Mouse (Mus musculus) embryo, embryonic 11.5 days (tissue): Measurements from ENCODE around the gene Olfr304.
A peak's percentile ranks its signal among the peaks of the same experiment; 100 is the strongest.
"Not testable (repeated sequence)": the region's sequence is repeated elsewhere in the genome, so short reads cannot be mapped to it uniquely, and the experiment has no call there.

Source experiments
- DNase-seq: peaks from one replicate; pipeline ENCODE4 v3.0.0-alpha.2; 2012; ENCODE audit warnings: low read depth, low spot score

Olfr304 gene

DNA sequence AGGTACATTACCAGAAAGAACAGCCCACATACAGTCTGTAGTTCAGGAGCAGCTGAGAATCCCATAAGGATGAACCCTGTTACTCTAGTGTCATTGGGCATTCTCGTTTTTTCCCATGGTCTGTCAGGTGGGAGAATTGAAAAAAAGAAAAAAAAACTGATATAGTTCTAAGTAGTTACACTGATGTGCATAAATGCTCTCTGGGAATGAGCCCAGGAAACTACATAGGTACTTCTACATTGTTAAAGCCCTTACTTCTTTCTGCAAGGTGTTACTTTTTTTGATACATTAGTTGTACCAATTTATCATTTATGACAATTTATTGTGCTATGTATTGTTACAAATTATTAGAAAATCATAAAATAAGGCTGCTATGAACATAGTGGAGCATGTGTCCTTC lies at the start of gene Olfr304:
Olfr304 (minus strand) TSS at position 101 of the 400 bp plus-strand sequence.
- no peak for DNase-seq

DNA sequence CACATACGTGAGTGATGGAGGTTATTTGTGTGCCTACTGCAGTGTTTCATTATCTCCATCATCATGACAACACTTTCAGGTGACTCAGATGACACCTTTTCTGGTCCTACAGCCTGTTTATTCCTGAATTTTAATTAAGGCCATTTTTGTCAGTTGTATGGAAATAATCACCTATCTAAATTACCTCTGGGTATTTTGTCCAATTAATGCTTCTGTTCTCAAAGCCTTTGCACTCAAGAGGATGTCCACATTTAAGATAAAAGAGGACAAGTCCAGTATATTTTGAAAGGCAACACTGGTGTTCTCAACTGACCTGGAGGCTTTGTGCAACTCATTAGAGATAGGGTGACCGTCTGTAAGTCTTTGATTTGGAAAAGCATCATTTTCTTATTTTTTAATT lies 17.1 kb upstream of the Olfr304 start, which contains the start of gene Olfr301:
Olfr301 (plus strand) TSS at position 301 of the 400 bp plus-strand sequence.
- no peak for DNase-seq

DNA sequence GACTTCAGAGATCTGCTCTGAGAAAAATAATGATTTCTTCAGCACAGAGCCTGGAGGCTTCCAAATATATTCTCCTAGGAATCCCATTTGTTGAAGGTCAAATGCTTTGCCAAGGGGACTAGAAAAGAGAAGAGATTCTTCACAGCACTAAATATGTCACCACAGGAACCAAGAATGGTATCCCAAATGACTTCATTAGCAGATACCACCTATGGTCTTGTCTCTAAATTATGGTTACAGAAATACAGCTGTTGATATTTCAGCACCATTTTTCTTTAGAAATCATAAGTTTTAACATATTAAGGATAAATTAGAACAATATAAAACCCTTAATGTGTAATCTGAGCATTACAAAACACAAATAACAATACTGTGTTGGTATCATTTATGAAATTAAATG lies 11.2 kb upstream of the Olfr304 start, which contains the start of gene Olfr303:
Olfr303 (minus strand) TSS at position 101 of the 400 bp plus-strand sequence.
- DNase-seq, result no peak

DNA sequence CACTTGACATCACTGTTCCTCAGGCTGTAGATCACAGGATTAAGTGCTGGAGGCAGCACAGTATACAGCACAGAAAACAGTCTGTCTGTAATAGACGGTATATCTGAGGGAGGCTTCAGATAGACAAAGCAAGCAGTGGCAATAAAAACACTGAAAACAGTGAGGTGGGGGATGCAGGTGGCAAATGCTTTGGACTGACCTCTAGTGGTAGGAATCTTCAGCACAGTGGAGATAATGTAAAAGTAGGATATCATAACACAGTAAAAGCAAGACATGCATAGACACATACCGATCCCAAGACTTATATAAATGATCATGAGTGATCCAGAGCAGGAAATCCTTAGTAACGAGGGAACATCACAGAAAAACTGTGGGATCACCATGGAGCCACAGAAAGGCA lies 689 bp downstream of the Olfr304 start:
- DNase-seq, result peak; percentile 1

DNA sequence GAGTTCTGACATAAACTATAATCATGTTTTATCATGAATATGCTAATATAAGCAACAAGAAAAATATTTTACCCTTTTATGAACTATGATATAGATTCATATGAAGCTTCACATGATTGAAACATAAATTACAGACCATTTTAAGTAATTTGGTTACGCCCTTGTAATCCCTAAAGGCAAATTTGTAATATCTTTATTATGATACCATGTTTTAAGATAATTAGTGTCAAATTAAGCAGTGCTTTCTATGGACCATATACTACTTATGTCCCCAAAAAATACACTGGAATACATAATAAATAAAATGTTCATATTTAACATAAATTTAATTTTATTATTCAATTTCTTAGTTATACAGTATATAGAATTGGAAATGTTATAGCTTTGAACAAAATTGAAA lies 19.6 kb downstream of the Olfr304 start, which contains the start of gene Olfr305:
Olfr305 (minus strand) TSS at position 101 of the 400 bp plus-strand sequence.
- no peak for DNase-seq

DNA sequence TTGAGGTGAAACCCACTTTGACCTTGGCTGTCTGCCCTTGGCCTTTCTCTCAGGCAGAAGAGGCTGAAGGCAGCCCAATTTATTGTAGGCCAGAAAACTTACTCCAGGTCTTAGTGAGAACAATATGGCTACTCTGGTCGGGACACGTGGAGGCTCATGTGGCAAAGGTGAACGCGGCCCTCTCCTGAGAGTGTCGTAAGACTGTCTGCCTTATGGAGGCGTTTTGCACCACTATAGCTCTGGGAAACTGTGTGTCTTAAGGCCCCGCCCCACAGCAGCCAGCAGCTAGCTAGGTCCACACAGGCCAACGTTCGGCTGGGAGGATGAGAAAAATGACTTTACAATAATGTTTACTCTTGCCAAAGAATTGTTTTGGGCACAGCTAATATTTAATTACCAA lies 40.2 kb downstream of the Olfr304 start:
- not testable (repeated sequence) for DNase-seq

DNA sequence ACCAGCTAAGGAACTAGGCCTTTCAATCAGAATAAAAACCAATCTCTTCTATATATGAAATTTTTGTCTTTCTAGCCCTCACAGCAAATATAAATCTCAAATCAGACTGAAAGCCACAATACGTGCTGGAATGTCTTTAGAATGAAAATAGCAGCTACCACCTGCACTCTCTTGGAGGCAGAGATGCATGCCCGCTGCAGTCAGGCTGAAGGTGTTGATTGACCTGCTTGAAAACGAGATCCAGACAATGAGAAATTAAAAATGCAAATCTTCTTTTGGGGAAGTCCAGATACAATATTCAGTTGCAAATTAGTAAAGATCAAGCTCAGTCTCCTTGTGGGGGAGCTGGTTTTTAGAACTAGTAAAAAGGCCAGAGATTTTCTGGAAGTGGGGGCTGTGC lies 42.2 kb downstream of the Olfr304 start:
- DNase-seq, result no peak

DNA sequence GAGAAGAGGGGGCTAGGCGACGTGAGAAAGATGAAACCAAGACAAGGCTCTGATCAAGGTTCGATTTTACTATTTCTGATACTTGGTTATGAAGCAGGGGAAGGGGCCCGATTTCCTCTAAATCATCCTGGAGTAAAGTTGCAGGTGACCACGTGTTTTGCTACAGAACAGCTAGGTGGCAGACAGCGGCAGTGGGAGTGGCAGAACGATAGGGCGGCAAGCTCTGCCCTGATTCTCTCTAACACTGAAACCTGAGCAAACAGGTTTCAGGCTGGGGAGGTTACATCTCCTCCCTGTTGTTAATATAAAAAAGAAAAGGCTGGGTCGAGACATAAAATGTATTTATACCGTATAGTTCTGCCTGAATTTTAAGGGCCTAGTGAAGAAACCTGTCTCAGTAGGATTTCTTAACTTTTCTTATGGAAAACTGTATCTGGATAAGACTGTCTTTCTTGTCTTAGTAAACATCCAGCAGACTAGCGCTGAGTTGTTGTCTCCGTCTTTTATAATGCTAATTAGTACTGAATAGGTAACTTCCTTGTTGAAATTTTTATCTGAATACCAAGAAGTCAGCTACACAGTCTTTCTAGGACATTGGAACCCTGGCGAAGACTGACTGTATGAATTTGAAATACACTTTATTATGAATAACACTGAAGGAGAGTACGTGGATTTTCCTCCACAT lies 43.4 kb downstream of the Olfr304 start:
- no peak for DNase-seq

DNA sequence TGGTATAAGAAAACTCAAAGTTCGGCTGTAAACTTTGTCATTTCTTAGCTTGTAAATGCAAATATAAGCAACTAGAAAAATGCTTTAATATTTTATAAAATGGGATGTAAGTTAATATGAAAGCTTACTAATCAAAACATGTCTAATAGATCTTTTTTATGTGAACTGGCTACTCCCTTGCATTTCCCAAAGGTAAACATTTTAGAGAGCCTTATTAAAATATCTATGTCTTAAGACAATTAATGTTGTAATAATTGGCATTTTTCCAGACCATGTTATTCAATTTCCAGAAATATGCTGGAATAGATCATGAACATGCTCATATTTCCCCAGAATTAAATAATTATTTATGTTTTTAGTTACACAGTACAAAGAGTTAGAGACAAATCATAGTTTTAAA lies 49.0 kb downstream of the Olfr304 start, which contains the start of gene Olfr307:
Olfr307 (minus strand) TSS at position 101 of the 400 bp plus-strand sequence.
- DNase-seq, result no peak
